8 mouse cellular contexts compared by ENCODE assay signal in genomic region chr8:117115676-117116446, GRCm38 (mm10). TPM values are rescaled to one million over a fixed set of nuclear protein-coding genes. Genes with fewer than 3 reads are reported as not detected.
DNase-seq lines count a peak whose midpoint lies in the region; ATAC-seq and TF ChIP-seq lines count a peak whose summit lies in the region.

No protein-coding gene starts in this region.

- H3K9me3 ChIP-seq in CH12.LX (replicated peaks; ENCODE audit: low read length) = no peaks in the 10 kb centered on the region
- H3K9me3 ChIP-seq in forebrain, embryonic 13.5 days (replicated peaks) = no peaks in the 10 kb centered on the region
- H3K9me3 ChIP-seq in intestine, embryonic 15.5 days = no peaks in the 10 kb centered on the region
- no peaks in the 10 kb centered on the region for H3K9me3 ChIP-seq in liver, postnatal 0 days (ENCODE audit: low read length)

- H3K9ac ChIP-seq in CH12.LX (ENCODE audit: insufficient read depth, low read depth) = no peak overlapping the region
- no peak overlapping the region for H3K9ac ChIP-seq in forebrain, embryonic 13.5 days
- H3K9ac ChIP-seq in intestine, embryonic 15.5 days = no peak overlapping the region
- H3K9ac ChIP-seq in liver, postnatal 0 days (replicated peaks) = no peak overlapping the region

- no peaks in the 10 kb centered on the region for H3K27me3 ChIP-seq in CH12.LX (replicated peaks)
- 0 out of 2 replicates have a peak, but pooled peaks cover 4% of the 10 kb centered on the region for H3K27me3 ChIP-seq in forebrain, embryonic 13.5 days
- no peaks in the 10 kb centered on the region for H3K27me3 ChIP-seq in intestine, embryonic 15.5 days (replicated peaks)
- no peaks in the 10 kb centered on the region for H3K27me3 ChIP-seq in liver, postnatal 0 days (ENCODE audit: insufficient read depth, low read length)

- peak overlapping the region; percentile 46 for H3K4me2 ChIP-seq in CH12.LX (ENCODE audit: insufficient read depth, low read depth, poor library complexity, severe bottlenecking)
- H3K4me2 ChIP-seq in forebrain, embryonic 13.5 days = peak overlapping the region; percentile 44
- H3K4me2 ChIP-seq in intestine, embryonic 15.5 days (replicated peaks) = peak overlapping the region; percentile 44
- peak overlapping the region; percentile 26; the same call in 1 of the 2 replicates for H3K4me2 ChIP-seq in liver, postnatal 0 days (ENCODE audit: low read depth, low read length)

- no peak overlapping the region for H3K4me3 ChIP-seq in CH12.LX (replicated peaks in 1 of 3; ENCODE audit: low read depth in 2 of 3, low read length in 2 of 3, poor library complexity in 1 of 3)
- H3K4me3 ChIP-seq in forebrain, embryonic 13.5 days = 0 out of 2 replicates have a peak overlapping the region, but pooled peaks have one; percentile 9
- no peak overlapping the region for H3K4me3 ChIP-seq in intestine, embryonic 15.5 days (replicated peaks)
- H3K4me3 ChIP-seq in liver, postnatal 0 days (ENCODE audit: low read depth, low read length) = no peak overlapping the region

- no peak for TF ChIP-seq POLR2A in CH12.LX (IDR thresholded peaks at IDR 0.05; ENCODE audit: low read depth, low read length)
- no peak for TF ChIP-seq POLR2A in brain, embryonic 14.5 days (IDR thresholded peaks at IDR 0.05; ENCODE audit: borderline replicate concordance, extremely low read depth, insufficient read depth, insufficient read length, poor library complexity, severe bottlenecking)

- TF ChIP-seq RAD21 in CH12.LX (IDR thresholded peaks at IDR 0.05; ENCODE audit: low read depth, low read length) = no peak

- ATAC-seq in forebrain, embryonic 13.5 days = no peak
- ATAC-seq in intestine, embryonic 15.5 days = peak; percentile 84
- ATAC-seq in liver, postnatal 0 days = peak; percentile 38; the same call in 1 of the 2 replicates

- TF ChIP-seq CTCF in CH12.LX (conservative IDR thresholded peaks at IDR 0.05 in 1 of 2, IDR thresholded peaks at IDR 0.05 in 1 of 2; ENCODE audit: low read depth in 2 of 2, low read length in 2 of 2) = peak in 1 of 2 experiments; percentile 30; a peak in 2 of 4 replicates
- no peak for TF ChIP-seq CTCF in brain, embryonic 14.5 days (IDR thresholded peaks at IDR 0.05; ENCODE audit: borderline replicate concordance, extremely low read depth, insufficient read depth, insufficient read length)
- TF ChIP-seq CTCF in liver, postnatal 0 days (IDR thresholded peaks at IDR 0.05; ENCODE audit: low read depth) = peak; percentile 41

- WGBS in forebrain, embryonic 13.5 days = 10% methylated on average over 13 of the region's 13 CpGs
- WGBS in intestine, embryonic 15.5 days = 12% methylated on average over 13 of the region's 13 CpGs
- 19% methylated on average over 13 of the region's 13 CpGs for WGBS in liver, postnatal 0 days (ENCODE audit: insufficient replicate concordance)

- dilution Hi-C loops in CH12.LX (cut with MboI; ENCODE audit: extremely low pct_ligation_motif_present, extremely low pct_unique_long_range_greater_than_20kb, low sequenced_read_pairs) = no loop called here

- TF ChIP-seq EP300 in CH12.LX (IDR thresholded peaks at IDR 0.05; ENCODE audit: low read length) = no peak
- no peak for TF ChIP-seq EP300 in liver, postnatal 0 days (IDR thresholded peaks at IDR 0.05; ENCODE audit: low read depth)

- in situ Hi-C loops in CH12.LX (cut with MboI; ENCODE audit: low pct_ligation_motif_present, low pct_unique_long_range_greater_than_20kb, low sequenced_read_pairs) = no loop called here

- H3K79me2 ChIP-seq in CH12.LX (replicated peaks; ENCODE audit: control insufficient read depth, extremely low read depth, insufficient read depth, poor library complexity, severe bottlenecking) = no peaks in the 10 kb centered on the region

- H3K36me3 ChIP-seq in CH12.LX (replicated peaks in 1 of 2; ENCODE audit: control insufficient read depth in 1 of 2, insufficient read depth in 1 of 2, low read length in 1 of 2) = no peaks in the 10 kb centered on the region
- no peaks in the 10 kb centered on the region for H3K36me3 ChIP-seq in forebrain, embryonic 13.5 days (ENCODE audit: poor library complexity, severe bottlenecking)
- H3K36me3 ChIP-seq in intestine, embryonic 15.5 days = no peaks in the 10 kb centered on the region
- H3K36me3 ChIP-seq in liver, postnatal 0 days (replicated peaks; ENCODE audit: insufficient read depth, low read length) = no peaks in the 10 kb centered on the region; the same call in 1 of the 2 replicates

- H3K27ac ChIP-seq in CH12.LX (ENCODE audit: insufficient read depth, low read depth) = no peak overlapping the region
- no peak overlapping the region for H3K27ac ChIP-seq in forebrain, embryonic 13.5 days
- peak overlapping the region; percentile 91 for H3K27ac ChIP-seq in intestine, embryonic 15.5 days
- no peak overlapping the region for H3K27ac ChIP-seq in liver, postnatal 0 days (ENCODE audit: low read depth)

- DNase-seq in CH12.LX (ENCODE audit: extremely low read depth) = no peak
- DNase-seq in brain, embryonic 14.5 days (ENCODE audit: low read depth) = peak; percentile 7
- peak; percentile 44 for DNase-seq in liver, postnatal 0 days
- peak; percentile 42 for DNase-seq in ovary, postnatal 36 days (ENCODE audit: low spot score)
- DNase-seq in right cerebral cortex, adult 2 months (ENCODE audit: low spot score in 2 of 2) = no peak
- no peak for DNase-seq in thymus, postnatal 10 days (ENCODE audit: low spot score in 2 of 2)

- peaks cover 4 to 7% of the 10 kb centered on the region in 2 experiments; a peak in 3 of 4 replicates for H3K4me1 ChIP-seq in CH12.LX (ENCODE audit: control insufficient read depth in 1 of 2, insufficient read depth in 2 of 2)
- H3K4me1 ChIP-seq in forebrain, embryonic 13.5 days = peaks cover 9% of the 10 kb centered on the region; the same call in 1 of the 2 replicates
- H3K4me1 ChIP-seq in intestine, embryonic 15.5 days (replicated peaks) = peaks cover 15% of the 10 kb centered on the region
- H3K4me1 ChIP-seq in liver, postnatal 0 days (ENCODE audit: insufficient read depth) = peaks cover 6% of the 10 kb centered on the region

TF ChIP-seq in CH12.LX, 34 proteins besides CTCF, POLR2A, EP300 and RAD21:
- TF ChIP-seq HCFC1 (IDR thresholded peaks at IDR 0.05; ENCODE audit: low read depth, low read length) (no peak), PAX5 (IDR thresholded peaks at IDR 0.05; ENCODE audit: low read length) (no peak), USF1 (IDR thresholded peaks at IDR 0.05; ENCODE audit: low read depth, low read length) (no peak), KAT2A (IDR thresholded peaks at IDR 0.05; ENCODE audit: insufficient replicate concordance, low read length) (no peak), JUND (conservative IDR thresholded peaks at IDR 0.05; ENCODE audit: low read depth, low read length) (no peak), SMC3 (IDR thresholded peaks at IDR 0.05; ENCODE audit: low read depth, low read length) (no peak), MAZ (IDR thresholded peaks at IDR 0.05; ENCODE audit: low read depth, low read length) (no peak), ELF1 (IDR thresholded peaks at IDR 0.05; ENCODE audit: low read depth, low read length) (no peak), ETS1 (conservative IDR thresholded peaks at IDR 0.05; ENCODE audit: low read depth, low read length) (no peak), GABPA (IDR thresholded peaks at IDR 0.05; ENCODE audit: insufficient replicate concordance, low read depth, low read length) (no peak), SIN3A (IDR thresholded peaks at IDR 0.05; ENCODE audit: low read length) (no peak), JUN (IDR thresholded peaks at IDR 0.05; ENCODE audit: insufficient read depth, low read depth, low read length) (no peak), NRF1 (IDR thresholded peaks at IDR 0.05; ENCODE audit: low read depth, low read length) (no peak), RCOR1 (conservative IDR thresholded peaks at IDR 0.05; ENCODE audit: low read depth, low read length) (no peak), POLR2AphosphoS2 (IDR thresholded peaks at IDR 0.05; ENCODE audit: low read depth, low read length) (no peak), ZKSCAN1 (IDR thresholded peaks at IDR 0.05; ENCODE audit: borderline replicate concordance, low read depth, low read length) (no peak), CHD2 (IDR thresholded peaks at IDR 0.05; ENCODE audit: low read length) (no peak)

RNA-seq across cellular contexts. Expression of gene Bco1, which starts 20.2 kb away (rescaled TPM):
- not detected in 2 replicates for total RNA-seq in CH12.LX (2012; rRNA removed)
- total RNA-seq in CH12.LX (2014; rRNA removed) = not detected in 2 replicates
- not detected in 2 replicates for polyA plus RNA-seq in CH12.LX (2012; ENCODE audit: insufficient read length, low read depth)
- 0.11 and 0.12 TPM in 2 replicates for polyA plus RNA-seq in brain, embryonic 14.5 days (2012; rRNA removed)
- not detected in 2 replicates for polyA plus RNA-seq in forebrain, embryonic 13.5 days (2015; fragmentation: Nextera tagmentation; extraction: Ambion mirVana)
- 1.2 and 1.4 TPM in 2 replicates for polyA plus RNA-seq in intestine, embryonic 15.5 days (2015; fragmentation: Nextera tagmentation; extraction: Ambion mirVana)
- polyA plus RNA-seq in liver, postnatal 0 days (2015; fragmentation: Nextera tagmentation; extraction: Ambion mirVana) = 6.6 and 8.1 TPM in 2 replicates

RNA-seq across cellular contexts. Expression of gene Pkd1l2, which starts 33.6 kb away (rescaled TPM):
- total RNA-seq in CH12.LX (2012; rRNA removed) (not detected in 2 replicates), CH12.LX (2014; rRNA removed) (not detected in 2 replicates)
- polyA plus RNA-seq in CH12.LX (2012; ENCODE audit: insufficient read length, low read depth) = 0.06 TPM in 1 of 2 replicates, not detected in the other
- polyA plus RNA-seq in brain, embryonic 14.5 days (2012; rRNA removed) = 0.01 TPM in 2 replicates
- 0.04 TPM in 1 of 2 replicates, not detected in the other for polyA plus RNA-seq in forebrain, embryonic 13.5 days (2015; fragmentation: Nextera tagmentation; extraction: Ambion mirVana)
- polyA plus RNA-seq in intestine, embryonic 15.5 days (2015; fragmentation: Nextera tagmentation; extraction: Ambion mirVana) = 0.21 TPM in 1 of 2 replicates, not detected in the other
- polyA plus RNA-seq in liver, postnatal 0 days (2015; fragmentation: Nextera tagmentation; extraction: Ambion mirVana) = 0.06 TPM in 1 of 2 replicates, not detected in the other

RNA-seq across cellular contexts. Expression of gene Gan, which starts 42.1 kb away (rescaled TPM):
- 2.9 and 3.2 TPM in 2 replicates for total RNA-seq in CH12.LX (2012; rRNA removed)
- 1.5 and 1.7 TPM in 2 replicates for total RNA-seq in CH12.LX (2014; rRNA removed)
- 2.5 and 2.8 TPM in 2 replicates for polyA plus RNA-seq in CH12.LX (2012; ENCODE audit: insufficient read length, low read depth)
- 8.0 and 10.5 TPM in 2 replicates for polyA plus RNA-seq in brain, embryonic 14.5 days (2012; rRNA removed)
- polyA plus RNA-seq in forebrain, embryonic 13.5 days (2015; fragmentation: Nextera tagmentation; extraction: Ambion mirVana) = 2.8 and 3.9 TPM in 2 replicates
- 2.1 and 2.5 TPM in 2 replicates for polyA plus RNA-seq in intestine, embryonic 15.5 days (2015; fragmentation: Nextera tagmentation; extraction: Ambion mirVana)
- polyA plus RNA-seq in liver, postnatal 0 days (2015; fragmentation: Nextera tagmentation; extraction: Ambion mirVana) = 0.60 and 0.62 TPM in 2 replicates

Comparison
In these comparisons a context has a peak if more than half of its experiments do, and no peak if none do; other contexts are left out.
1. DNase-seq: peak in brain, embryonic 14.5 days (single experiment), liver, postnatal 0 days (single experiment) and ovary, postnatal 36 days (single experiment); none in CH12.LX (single experiment), right cerebral cortex, adult 2 months (0 of 2) and thymus, postnatal 10 days (0 of 2).
2. Peak in every context shown above with its lines, with median percentiles within 50 percentile points of each other: H3K4me2 ChIP-seq.